Mouse (Mus musculus) C2C12 (cell line): ENCODE data around the gene Sdad1.

Source experiments
- CEBPB ChIP-seq: IDR thresholded peaks from one replicate; pipeline ENCODE4 v1.6.1; 2011; ENCODE audit warnings: low read depth, mild to moderate bottlenecking, control low read depth, moderate library complexity
- CTCF ChIP-seq: IDR thresholded peaks from one replicate; pipeline ENCODE4 v1.5.1; 2011; ENCODE audit not compliant: control insufficient read depth, insufficient read depth, insufficient read length
- MAX ChIP-seq: IDR thresholded peaks from one replicate; pipeline ENCODE4 v1.6.1; 2011; ENCODE audit warnings: mild to moderate bottlenecking, control low read depth

DNA sequence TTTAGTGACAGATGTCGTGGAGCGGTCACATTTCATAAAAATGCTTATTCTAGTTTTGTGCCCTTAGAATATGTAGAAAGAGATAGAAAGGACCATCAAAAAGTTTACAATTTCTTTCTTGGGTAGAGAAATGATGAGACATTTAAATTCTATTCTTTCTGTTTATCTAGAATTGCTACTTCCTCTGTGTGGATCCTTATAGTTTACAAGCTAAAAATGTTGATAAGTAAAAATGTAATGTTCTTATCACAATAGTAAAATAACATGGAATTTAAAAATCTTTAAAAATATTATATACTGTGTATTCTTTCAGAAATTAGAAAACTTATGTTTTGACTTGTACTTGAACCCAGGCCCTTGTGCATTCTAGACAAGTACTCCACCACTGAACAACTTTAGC is 65.4 kb downstream of the Sdad1 start:
- no peak for TF ChIP-seq CTCF
- no peak for TF ChIP-seq CEBPB
- TF ChIP-seq MAX: no peak
